Mouse (Mus musculus) thymus, adult 2 months (tissue): ENCODE measurements around the gene Bcl11b.

Experiments
- CTCF ChIP-seq: fragments of 200-500 bp; IDR thresholded peaks from 2 replicates; pipeline ENCODE4 v1.5.1; 2012; ENCODE audit warnings: mild to moderate bottlenecking, control low read depth, low read length, moderate library complexity, borderline replicate concordance; ENCODE audit not compliant: control insufficient read depth, poor library complexity, insufficient read depth; ENCODE audit errors: extremely low read depth
- POLR2A ChIP-seq: fragments of 200-500 bp; IDR thresholded peaks from 2 replicates; pipeline ENCODE4 v1.6.1; 2012; ENCODE audit warnings: mild to moderate bottlenecking, low read length, control low read depth, moderate library complexity; ENCODE audit not compliant: control insufficient read depth, poor library complexity, insufficient read depth; ENCODE audit errors: extremely low read depth

- TF ChIP-seq POLR2A (no peak), CTCF (no peak)
These were observed 127.2 kb downstream of the Bcl11b start for GRCm38 (mm10) chr12:107876237-107876636.
